Mouse (Mus musculus): ENCODE results near the gene Hist2h2ab. TPM values are rescaled to one million over a fixed set of nuclear protein-coding genes. Genes with fewer than 3 reads are reported as not detected.

Gene Hist2h2ab
- total and polyA plus RNA-seq, 2 experiments from 2014 or later = 41.6 TPM; not detected in 1

DNA sequence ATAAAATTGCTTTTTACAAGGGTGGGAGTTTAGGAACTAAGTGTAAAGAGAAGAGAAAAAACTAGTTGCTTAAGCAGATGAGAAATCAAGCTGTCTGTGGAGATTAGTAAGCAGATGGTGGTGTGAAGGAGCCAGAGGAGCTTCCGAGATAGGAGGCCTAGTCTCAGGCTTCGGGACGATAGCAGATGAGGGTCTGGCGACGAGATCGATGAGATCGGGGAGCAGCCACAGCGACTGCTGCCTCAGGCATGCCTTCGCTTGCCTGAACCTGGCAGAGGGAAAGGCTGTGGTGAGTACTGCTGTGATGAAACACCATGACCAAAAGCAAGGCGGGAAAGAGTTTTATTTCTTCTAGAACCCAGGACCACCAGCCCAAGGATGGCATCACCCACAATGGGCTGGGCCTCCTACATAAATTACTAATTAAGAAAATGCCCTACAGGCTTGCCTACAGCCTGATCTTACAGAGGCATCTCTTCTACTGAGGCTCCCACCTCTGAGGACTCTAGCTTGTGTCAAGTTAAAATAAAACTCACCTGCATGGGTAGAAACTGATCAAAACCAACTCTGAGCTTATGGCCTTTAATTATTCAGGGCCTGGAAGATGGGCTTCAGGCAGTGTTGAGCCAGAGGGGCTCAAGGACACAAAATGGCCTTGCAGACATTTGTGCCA is 35.2 kb downstream of the Hist2h2ab start:
- Histone ChIP-seq H3K27ac (ENCODE audit: low read depth) (no peak overlapping the region), H3K27me3 (ENCODE audit: control insufficient read depth, insufficient read depth, low read length) (no peaks in the 10 kb centered on the region), H3K4me2 (ENCODE audit: low read depth, low read length) (no peak overlapping the region), H3K9ac (replicated peaks; ENCODE audit: low read depth, low read length) (no peak overlapping the region), H3K4me3 (ENCODE audit: low read depth, low read length) (no peak overlapping the region), H3K4me1 (ENCODE audit: control insufficient read depth, insufficient read depth) (0 out of 2 replicates have a peak, but pooled peaks cover 12% of the 10 kb centered on the region), H3K36me3 (replicated peaks; ENCODE audit: control insufficient read depth, insufficient read depth, low read length) (no peaks in the 10 kb centered on the region), H3K9me3 (replicated peaks; ENCODE audit: control insufficient read depth, low read length) (no peaks in the 10 kb centered on the region)
- TF ChIP-seq CTCF (IDR thresholded peaks at IDR 0.05; ENCODE audit: low read depth) (no peak), EP300 (IDR thresholded peaks at IDR 0.05; ENCODE audit: low read depth) (no peak)
- DNase-seq (ENCODE audit: low spot score) (no peak), ATAC-seq (ENCODE audit: insufficient read depth, low read depth) (no peak)
- 34% methylated on average over 10 of the region's 10 CpGs for WGBS

DNA sequence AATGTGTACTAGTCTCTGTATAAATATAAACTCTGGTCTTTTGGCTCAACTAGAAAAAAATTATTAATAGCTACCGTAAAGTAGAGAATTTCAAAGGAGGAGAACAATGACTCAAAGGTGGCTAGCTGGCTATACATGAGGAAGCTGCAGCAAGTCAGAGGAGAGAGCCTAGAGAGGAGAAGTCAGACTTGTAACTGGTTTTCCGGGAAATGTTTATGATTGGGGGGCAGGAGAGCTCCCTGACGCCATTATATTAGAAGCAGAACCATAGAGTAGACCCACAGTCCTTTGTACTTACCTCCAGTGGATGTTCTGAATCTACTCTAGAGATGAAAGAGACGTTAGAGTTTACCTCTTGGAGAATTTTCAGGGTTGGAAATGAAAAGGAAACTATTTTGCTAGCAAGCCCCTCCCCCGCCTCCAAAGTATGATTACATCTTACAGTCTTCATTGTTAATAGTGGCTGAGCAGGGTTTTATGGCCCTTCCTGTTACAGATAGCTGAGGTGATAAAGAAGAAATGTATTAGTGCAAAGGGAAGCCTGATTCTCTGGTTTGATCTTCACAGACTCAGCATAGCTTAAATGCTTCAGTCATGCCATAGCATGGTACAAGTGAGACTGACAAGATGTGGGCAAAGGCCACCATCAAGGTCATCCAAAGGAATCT is 36.4 kb downstream of the Hist2h2ab start:
- ATAC-seq (ENCODE audit: insufficient read depth, low read depth) (no peak), DNase-seq (ENCODE audit: low spot score) (no peak)
- Histone ChIP-seq H3K27me3 (ENCODE audit: control insufficient read depth, insufficient read depth, low read length) (no peaks in the 10 kb centered on the region), H3K4me2 (ENCODE audit: low read depth, low read length) (no peak overlapping the region), H3K36me3 (replicated peaks; ENCODE audit: control insufficient read depth, insufficient read depth, low read length) (no peaks in the 10 kb centered on the region), H3K9ac (replicated peaks; ENCODE audit: low read depth, low read length) (no peak overlapping the region), H3K4me1 (ENCODE audit: control insufficient read depth, insufficient read depth) (0 out of 2 replicates have a peak, but pooled peaks cover 7% of the 10 kb centered on the region), H3K4me3 (ENCODE audit: low read depth, low read length) (no peak overlapping the region), H3K27ac (ENCODE audit: low read depth) (peak overlapping the region; percentile 16; the same call in 1 of the 2 replicates), H3K9me3 (replicated peaks; ENCODE audit: control insufficient read depth, low read length) (no peaks in the 10 kb centered on the region)
- no peak for TF ChIP-seq EP300 (IDR thresholded peaks at IDR 0.05; ENCODE audit: low read depth)
- no peak for TF ChIP-seq CTCF (IDR thresholded peaks at IDR 0.05; ENCODE audit: low read depth)
- WGBS = 64% methylated on average over 5 of the region's 5 CpGs

DNA sequence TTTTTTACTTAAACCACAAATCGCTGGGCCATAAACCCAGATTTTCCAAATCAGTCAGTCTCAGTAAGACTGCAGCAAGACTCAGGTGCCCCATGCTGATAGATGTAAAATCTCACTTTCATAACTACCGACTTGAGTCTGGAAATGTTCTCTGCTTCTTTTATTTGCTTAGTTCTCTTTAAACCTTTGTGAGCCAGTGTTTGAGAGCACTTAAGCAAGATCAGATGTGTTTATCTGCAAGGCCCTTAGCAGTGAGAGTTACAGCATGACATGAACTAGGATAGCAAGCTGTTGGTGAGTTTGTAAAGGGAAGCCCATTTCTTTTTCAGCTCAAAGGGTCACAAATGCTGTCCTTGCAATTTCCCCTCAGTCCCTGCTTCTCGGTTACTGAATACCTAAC is 37.5 kb downstream of the Hist2h2ab start:
- WGBS = 77% methylated on average over 3 of the region's 3 CpGs
- H3K27ac ChIP-seq (ENCODE audit: low read depth) = no peak overlapping the region
- no peak for DNase-seq (ENCODE audit: low spot score)
- no peaks in the 10 kb centered on the region for H3K9me3 ChIP-seq (replicated peaks; ENCODE audit: control insufficient read depth, low read length)
- H3K36me3 ChIP-seq (replicated peaks; ENCODE audit: control insufficient read depth, insufficient read depth, low read length) = no peaks in the 10 kb centered on the region
- H3K4me1 ChIP-seq (ENCODE audit: control insufficient read depth, insufficient read depth) = peaks cover 12% of the 10 kb centered on the region; the same call in 1 of the 2 replicates
- ATAC-seq (ENCODE audit: insufficient read depth, low read depth) = no peak
- no peak overlapping the region for H3K4me3 ChIP-seq (ENCODE audit: low read depth, low read length)
- H3K9ac ChIP-seq (replicated peaks; ENCODE audit: low read depth, low read length) = no peak overlapping the region
- H3K4me2 ChIP-seq (ENCODE audit: low read depth, low read length) = no peak overlapping the region
- TF ChIP-seq CTCF (IDR thresholded peaks at IDR 0.05; ENCODE audit: low read depth) (no peak), EP300 (IDR thresholded peaks at IDR 0.05; ENCODE audit: low read depth) (no peak)
- H3K27me3 ChIP-seq (ENCODE audit: control insufficient read depth, insufficient read depth, low read length) = no peaks in the 10 kb centered on the region

- Histone ChIP-seq H3K4me2 (ENCODE audit: low read depth, low read length) (no peak overlapping the region), H3K27me3 (ENCODE audit: control insufficient read depth, insufficient read depth, low read length) (no peaks in the 10 kb centered on the region), H3K27ac (ENCODE audit: low read depth) (no peak overlapping the region), H3K36me3 (replicated peaks; ENCODE audit: control insufficient read depth, insufficient read depth, low read length) (no peaks in the 10 kb centered on the region), H3K4me3 (ENCODE audit: low read depth, low read length) (no peak overlapping the region), H3K9me3 (replicated peaks; ENCODE audit: control insufficient read depth, low read length) (no peaks in the 10 kb centered on the region), H3K4me1 (ENCODE audit: control insufficient read depth, insufficient read depth) (peaks cover 21% of the 10 kb centered on the region; the same call in 1 of the 2 replicates), H3K9ac (replicated peaks; ENCODE audit: low read depth, low read length) (no peak overlapping the region)
- 90% methylated on average over 5 of the region's 5 CpGs for WGBS
- DNase-seq (ENCODE audit: low spot score) (no peak), ATAC-seq (ENCODE audit: insufficient read depth, low read depth) (no peak)
- TF ChIP-seq CTCF (IDR thresholded peaks at IDR 0.05; ENCODE audit: low read depth) (no peak), EP300 (IDR thresholded peaks at IDR 0.05; ENCODE audit: low read depth) (no peak)
These were observed 40.6 kb downstream of the Hist2h2ab start for GRCm38 (mm10) chr3:96260220-96260619.

GRCm38 (mm10) chr3:96261623-96262022 is 42.0 kb downstream of the Hist2h2ab start:
- DNase-seq (ENCODE audit: low spot score) = no peak
- Histone ChIP-seq H3K4me3 (ENCODE audit: low read depth, low read length) (no peak overlapping the region), H3K9ac (replicated peaks; ENCODE audit: low read depth, low read length) (0 out of 2 replicates have a peak overlapping the region, but pooled peaks have one; percentile 4), H3K27ac (ENCODE audit: low read depth) (peak overlapping the region; percentile 98), H3K36me3 (replicated peaks; ENCODE audit: control insufficient read depth, insufficient read depth, low read length) (no peaks in the 10 kb centered on the region), H3K9me3 (replicated peaks; ENCODE audit: control insufficient read depth, low read length) (no peaks in the 10 kb centered on the region), H3K4me1 (ENCODE audit: control insufficient read depth, insufficient read depth) (peaks cover 14% of the 10 kb centered on the region; the same call in 1 of the 2 replicates), H3K27me3 (ENCODE audit: control insufficient read depth, insufficient read depth, low read length) (no peaks in the 10 kb centered on the region), H3K4me2 (ENCODE audit: low read depth, low read length) (peak overlapping the region; percentile 76)
- no peak for TF ChIP-seq CTCF (IDR thresholded peaks at IDR 0.05; ENCODE audit: low read depth)
- no peak for TF ChIP-seq EP300 (IDR thresholded peaks at IDR 0.05; ENCODE audit: low read depth)
- ATAC-seq (ENCODE audit: insufficient read depth, low read depth) = no peak
- 66% methylated on average over 3 of the region's 3 CpGs for WGBS
